Mouse (Mus musculus): ENCODE results near the gene Gp9. TPM values are rescaled to one million over a fixed set of nuclear protein-coding genes. Genes with fewer than 3 reads are reported as not detected.

The Gp9 gene
- total RNA-seq, 2 experiments from 2014 or later, result not detected

DNA sequence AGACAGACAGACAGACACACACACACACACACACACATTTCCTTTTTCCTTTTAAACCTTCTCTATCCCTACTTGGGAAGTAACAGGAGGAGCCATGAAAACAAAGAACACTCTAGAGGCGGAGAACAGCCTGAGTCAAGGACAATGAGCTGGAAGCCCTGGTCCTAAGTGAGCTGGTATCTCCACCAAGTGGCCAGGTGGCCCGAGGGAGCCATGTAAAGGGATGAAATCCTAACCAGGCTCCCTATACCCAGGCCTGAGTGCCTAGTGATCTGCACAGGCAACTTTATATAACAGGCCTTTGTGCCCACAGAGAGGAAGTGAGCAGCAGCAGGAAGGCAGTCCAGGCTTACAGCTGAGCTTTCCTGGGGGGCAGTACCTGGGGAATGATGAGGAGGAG, 29.0 kb downstream of the Gp9 start:
- intact Hi-C loops (cut with DNase I), result no loop called here
- DNase-seq, result no peak

GRCm38 (mm10) chr6:87807735-87808440, 30.0 kb downstream of the Gp9 start:
- DNase-seq, result no peak
- intact Hi-C loops (cut with DNase I), result no loop called here

GRCm38 (mm10) chr6:87808521-87808920, 30.6 kb downstream of the Gp9 start:
- DNase-seq, result no peak
- intact Hi-C loops (cut with DNase I), result no loop called here

GRCm38 (mm10) chr6:87809144-87809543, 31.3 kb downstream of the Gp9 start:
- intact Hi-C loops (cut with DNase I), result no loop called here
- DNase-seq, result no peak

DNA sequence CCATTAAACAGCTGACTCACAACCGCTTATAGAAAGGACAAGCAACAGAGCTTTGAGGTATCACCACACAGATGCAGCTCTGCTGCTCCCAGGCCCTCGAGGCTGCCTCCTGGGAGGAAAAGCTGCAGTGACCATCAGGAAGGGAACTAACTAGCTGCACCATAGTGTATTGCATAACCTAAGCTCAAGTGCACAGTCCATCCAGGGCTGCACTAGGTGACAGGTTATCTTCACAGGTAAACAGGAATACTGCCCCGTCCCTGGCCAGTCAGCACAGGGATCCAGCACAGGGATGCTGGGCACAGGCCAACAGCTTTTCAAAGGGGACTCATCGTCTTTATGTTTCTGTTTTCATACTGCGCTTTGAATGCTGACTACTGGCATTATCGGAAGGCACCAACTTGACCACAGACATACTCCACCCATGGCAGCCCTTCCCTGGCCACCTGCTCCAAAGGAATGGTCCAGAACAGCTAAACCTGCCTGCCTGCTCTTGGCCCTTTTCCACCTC, 31.8 kb downstream of the Gp9 start:
- no peak for DNase-seq
- intact Hi-C loops (cut with DNase I), result no loop called here

DNA sequence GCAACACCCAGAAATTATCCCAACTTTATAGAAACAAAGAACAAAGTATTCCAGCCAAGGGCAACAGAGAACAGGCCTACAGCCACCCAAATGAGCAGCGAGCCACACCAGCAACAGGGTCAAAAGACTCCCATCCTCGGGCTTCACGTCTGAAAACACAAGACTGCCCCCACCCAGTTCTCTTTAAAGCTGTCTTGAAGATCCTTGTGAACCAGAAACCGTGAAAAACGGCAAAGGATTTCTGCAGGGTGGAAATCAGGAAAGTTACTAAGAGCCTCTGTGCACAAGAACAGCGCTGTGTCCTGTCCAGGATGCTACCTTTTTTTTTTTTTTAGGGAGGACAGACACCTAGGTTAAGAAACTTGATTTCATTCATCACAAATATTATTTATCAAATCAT, 32.4 kb downstream of the Gp9 start:
- intact Hi-C loops (cut with DNase I), result no loop called here
- DNase-seq, result no peak

DNA sequence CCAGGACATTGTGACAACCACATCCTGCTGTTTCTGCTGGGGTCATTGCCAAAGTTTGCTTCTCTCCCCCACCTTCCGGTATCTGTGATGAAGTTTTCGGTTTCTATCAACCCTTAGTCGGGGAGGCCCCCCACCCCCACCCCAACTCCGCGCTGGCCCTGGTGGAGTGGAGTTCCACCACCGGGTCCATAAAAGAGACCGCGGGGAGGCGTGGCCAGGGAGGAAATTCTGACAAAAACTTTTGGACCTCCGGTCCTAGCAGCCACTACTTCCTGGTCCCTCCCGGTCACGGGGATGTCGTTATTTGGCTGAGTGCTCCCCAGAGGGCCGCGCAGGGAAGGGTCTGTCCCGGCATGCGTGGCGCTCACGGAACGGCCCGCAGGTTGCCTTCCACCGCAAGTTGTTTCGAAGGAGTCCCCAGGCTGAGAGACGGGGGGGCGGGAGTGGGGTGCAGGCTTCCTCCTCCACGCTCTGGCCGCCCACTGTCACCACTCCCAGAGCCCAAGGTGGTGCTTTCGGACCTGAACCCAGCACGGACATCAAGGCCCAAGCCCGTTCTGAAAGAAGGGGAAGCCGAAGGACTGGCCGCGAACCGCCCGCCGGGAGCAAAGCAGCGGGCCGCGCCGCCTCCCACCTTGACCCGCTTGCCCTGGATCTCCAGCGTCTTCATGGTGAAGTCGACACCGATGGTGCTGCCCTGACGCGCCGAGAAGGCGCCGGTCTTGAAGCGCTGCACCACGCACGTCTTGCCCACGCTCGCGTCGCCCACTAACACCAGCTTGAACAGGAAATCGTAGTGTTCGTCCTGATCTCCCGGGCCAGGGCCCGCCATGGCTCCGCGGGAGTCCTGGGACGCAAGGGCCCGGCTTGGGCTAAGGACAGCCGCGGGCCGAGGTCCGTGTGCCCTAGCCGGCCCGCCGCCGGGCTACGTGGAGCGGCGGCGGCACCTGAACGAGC, 33.1 kb downstream of the Gp9 start:
- intact Hi-C loops (cut with DNase I), result no loop called here
- peak; percentile 57 for DNase-seq

- intact Hi-C loops (cut with DNase I), result no loop called here
- DNase-seq, result peak; percentile 95
These were observed 33.9 kb downstream of the Gp9 start, which contains the start of gene Rab43 for GRCm38 (mm10) chr6:87811675-87812338. Gene Rab43 (minus strand): TSS chr6:87812164.

DNA sequence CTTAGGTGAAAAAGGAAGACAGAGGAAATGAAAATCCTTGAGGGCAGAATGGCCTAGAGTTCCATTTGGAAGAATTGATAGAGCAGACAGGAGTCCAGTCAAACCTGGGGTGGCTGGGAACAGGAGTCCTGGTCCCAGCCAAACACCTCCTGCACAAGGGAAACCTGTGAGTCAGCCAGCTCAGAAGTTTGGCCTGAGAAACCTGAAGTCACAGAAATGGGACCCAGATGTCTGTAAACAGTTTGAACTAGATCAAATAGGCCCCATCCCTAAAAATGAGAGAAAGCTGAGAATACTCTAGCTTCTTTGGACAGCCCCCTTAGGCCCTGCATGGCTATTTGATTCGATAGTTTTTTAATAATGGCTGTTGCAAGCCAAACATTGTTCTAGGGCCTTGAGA, 34.8 kb downstream of the Gp9 start:
- intact Hi-C loops (cut with DNase I), result no loop called here
- DNase-seq, result no peak

DNA sequence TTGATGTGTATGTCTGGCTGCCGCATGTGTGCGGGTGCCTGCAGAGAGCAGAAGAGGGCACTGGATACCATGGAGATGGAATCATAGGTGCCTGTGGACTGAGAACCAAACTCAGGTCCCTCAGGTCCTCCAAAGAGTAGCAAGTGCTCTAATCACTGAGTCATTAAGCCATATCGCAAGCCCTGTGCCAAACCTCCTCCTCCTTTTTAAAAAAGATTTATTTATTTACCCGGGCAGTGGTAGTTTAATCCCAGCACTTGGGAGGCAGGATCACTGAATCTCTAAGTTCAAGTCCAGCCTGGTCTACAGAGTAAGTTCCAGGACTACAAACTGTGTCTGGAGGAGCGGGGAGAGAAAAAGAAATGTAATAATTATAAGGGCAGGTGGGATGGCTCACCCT, 36.6 kb downstream of the Gp9 start:
- intact Hi-C loops (cut with DNase I), result no loop called here
- no peak for DNase-seq

DNA sequence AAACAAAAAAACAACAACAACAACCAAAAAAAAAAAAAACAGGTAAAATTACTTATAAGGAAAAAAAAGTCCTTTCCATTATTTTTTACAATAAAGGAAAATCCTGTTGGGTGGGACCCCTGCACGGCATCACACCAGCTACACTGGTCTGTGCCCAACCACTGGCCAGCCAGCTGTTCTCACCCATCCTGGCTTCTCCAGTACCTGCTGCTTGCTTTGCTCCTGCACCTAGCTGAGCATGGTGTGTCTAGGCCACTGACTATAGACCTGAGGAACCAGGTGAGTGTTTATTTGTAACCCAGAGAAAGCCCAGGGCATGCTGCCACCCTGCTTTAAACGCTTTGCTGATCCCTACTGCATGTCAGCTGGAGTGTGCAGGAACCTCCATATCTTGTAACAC, 42.5 kb downstream of the Gp9 start:
- intact Hi-C loops (cut with DNase I), result no loop called here
- DNase-seq, result no peak

Other genes starting within 250 kb of the Gp9 start
- gene Arhgap25, start 244.8 kb upstream of the Gp9 start, total RNA-seq (2021), result 1 to 10 TPM; 1.1 to 1.3 TPM
- gene Prokr1, start 187.3 kb upstream of the Gp9 start, total RNA-seq (2021), result 1 to 10 TPM; 1.9 to 3.1 TPM
- 1 to 10 TPM; 2.8 to 3.4 TPM for gene Aplf, start 105.9 kb upstream of the Gp9 start, total RNA-seq (2021)
- gene Efcc1, start 47.2 kb upstream of the Gp9 start, total RNA-seq (2021), result under 1 TPM; 0.81 to 0.84 TPM
- 1 to 10 TPM; 5.1 to 5.2 TPM for gene Rab43, start 34.1 kb downstream of the Gp9 start, total RNA-seq (2021)
- gene Gm45140, start 57.7 kb downstream of the Gp9 start, total RNA-seq (2021), result 1 to 10 TPM in 1 of 2 experiments, not detected in 1; 2.0 TPM
- 10 to 100 TPM; 13.9 to 19.1 TPM for gene Isy1, start 60.7 kb downstream of the Gp9 start, total RNA-seq (2021)
- 100 to 1,000 TPM; 448 to 458 TPM for gene Cnbp, start 73.0 kb downstream of the Gp9 start, total RNA-seq (2021)
- 10 to 100 TPM; 28.6 to 28.7 TPM for gene Copg1, start 109.7 kb downstream of the Gp9 start, total RNA-seq (2021)
- gene Hmces, start 135.9 kb downstream of the Gp9 start, total RNA-seq (2021), result 1 to 10 TPM; 5.8 to 6.9 TPM
- 1 to 10 TPM; 1.4 to 2.2 TPM for gene H1fx, start 203.6 kb downstream of the Gp9 start, total RNA-seq (2021)